Mouse (Mus musculus) olfactory bulb, adult 2 months (tissue): ENCODE data around the gene Raly.

Experiments
- CTCF ChIP-seq: fragments of 200-500 bp; IDR thresholded peaks from 2 replicates; pipeline ENCODE4 v1.5.1; 2012; ENCODE audit warnings: low read depth, mild to moderate bottlenecking, low read length, moderate library complexity; ENCODE audit not compliant: insufficient read depth
- POLR2A ChIP-seq: fragments of 200-500 bp; IDR thresholded peaks from 2 replicates; pipeline ENCODE4 v1.6.1; 2012; ENCODE audit warnings: mild to moderate bottlenecking, low read depth, low read length, moderate library complexity; ENCODE audit not compliant: insufficient read depth

GRCm38 (mm10) chr2:154848086-154848485, 57.2 kb downstream of the Raly start:
- TF ChIP-seq POLR2A, result no peak
- TF ChIP-seq CTCF, result no peak
